Comparison of ENCODE assay signal across 27 mouse cellular contexts in genomic region chr8:18115333-18116044, GRCm38 (mm10).
DNase-seq lines count a peak whose midpoint lies in the region; ATAC-seq lines count a peak whose summit lies in the region.
"Had no signal": no experiment of that assay in that cellular context is flagged by ENCODE, and none has a peak within 500 bp of the region (broad histone marks: within the 10 kb centered on the region; RNA-seq: fewer than 3 reads in every experiment).

No protein-coding gene starts in this region.

- H3K27ac ChIP-seq in heart, embryonic 10.5 days = no peak overlapping the region
- H3K27ac ChIP-seq in heart, embryonic 12.5 days (ENCODE audit: poor library complexity, severe bottlenecking) = no peak overlapping the region; the same call in 1 of the 2 replicates
- H3K27ac ChIP-seq in heart, embryonic 14.5 days (replicated peaks in 1 of 2; ENCODE audit: control insufficient read depth in 1 of 2, insufficient read depth in 1 of 2, low read depth in 2 of 2, low read length in 2 of 2) = peak overlapping the region in 1 of 2 experiments; percentile 0; a peak in 1 of 4 replicates
- H3K27ac ChIP-seq in heart, embryonic 16.5 days (ENCODE audit: low read length) = no peak overlapping the region
- H3K27ac ChIP-seq: embryonic facial prominence, embryonic 13.5 days; embryonic facial prominence, embryonic 15.5 days; forebrain, embryonic 10.5 days; forebrain, embryonic 12.5 days had no signal

- no peaks in the 10 kb centered on the region for H3K4me1 ChIP-seq in heart, embryonic 10.5 days
- 0 out of 2 replicates have a peak, but pooled peaks cover 5% of the 10 kb centered on the region for H3K4me1 ChIP-seq in heart, embryonic 12.5 days (replicated peaks)
- H3K4me1 ChIP-seq in heart, embryonic 14.5 days (ENCODE audit: control insufficient read depth in 2 of 2, insufficient read depth in 2 of 2, low read length in 2 of 2) = no peaks in the 10 kb centered on the region
- H3K4me1 ChIP-seq in heart, embryonic 16.5 days (ENCODE audit: control insufficient read depth, insufficient read depth, low read length) = no peaks in the 10 kb centered on the region
- H3K4me1 ChIP-seq: embryonic facial prominence, embryonic 13.5 days; embryonic facial prominence, embryonic 15.5 days; forebrain, embryonic 10.5 days; forebrain, embryonic 12.5 days had no signal

- intact Hi-C loops in heart, postnatal 25 days (cut with DNase I) = no loop called here

- H3K4me3 ChIP-seq in heart, embryonic 10.5 days = no peak overlapping the region
- no peak overlapping the region for H3K4me3 ChIP-seq in heart, embryonic 12.5 days
- no peak overlapping the region for H3K4me3 ChIP-seq in heart, embryonic 14.5 days (ENCODE audit: control insufficient read depth in 1 of 2, insufficient read depth in 1 of 2, low read depth in 1 of 2, low read length in 2 of 2)
- H3K4me3 ChIP-seq in heart, embryonic 16.5 days (ENCODE audit: low read length) = no peak overlapping the region
- H3K4me3 ChIP-seq: embryonic facial prominence, embryonic 13.5 days; embryonic facial prominence, embryonic 15.5 days; erythroblast, embryonic 14.5 days; forebrain, embryonic 10.5 days; forebrain, embryonic 12.5 days had no signal

- WGBS in heart, embryonic 10.5 days = 27% methylated on average over 5 of the region's 5 CpGs
- WGBS in heart, embryonic 12.5 days = 28% methylated on average over 5 of the region's 5 CpGs
- WGBS in heart, embryonic 14.5 days = 26% methylated on average over 5 of the region's 5 CpGs
- WGBS in heart, embryonic 16.5 days = 32% methylated on average over 5 of the region's 5 CpGs

- DNase-seq in heart, embryonic 10.5 days (ENCODE audit: low spot score) = peak; percentile 77
- DNase-seq in heart, adult 18-20 months = no peak
- DNase-seq in heart, postnatal 25 days (ENCODE audit: low spot score) = no peak
- no peak for DNase-seq in heart, postnatal 4 days
- DNase-seq in heart, adult 9 months (ENCODE audit: low spot score in 2 of 2) = no peak
- DNase-seq: adrenal gland, adult 2 months; adrenal gland, postnatal 10 days; adrenal gland, postnatal 25 days; B cell, adult 2 months; cerebellum, adult 11 months; cerebellum, adult 18-20 months; cerebellum, adult 8-10 months; cerebellum, adult 9-11 months; cerebellum, postnatal 36 days; embryo, embryonic 11 days had no signal

- no peaks in the 10 kb centered on the region for H3K27me3 ChIP-seq in heart, embryonic 10.5 days (ENCODE audit: insufficient read depth, poor library complexity, severe bottlenecking)
- H3K27me3 ChIP-seq in heart, embryonic 12.5 days (replicated peaks) = no peaks in the 10 kb centered on the region
- H3K27me3 ChIP-seq in heart, embryonic 14.5 days (ENCODE audit: control insufficient read depth, insufficient read depth, low read length) = no peaks in the 10 kb centered on the region
- H3K27me3 ChIP-seq in heart, embryonic 16.5 days (ENCODE audit: control insufficient read depth, insufficient read depth, low read length) = no peaks in the 10 kb centered on the region
- H3K27me3 ChIP-seq: CH12.LX; embryonic facial prominence, embryonic 13.5 days; embryonic facial prominence, embryonic 15.5 days; forebrain, embryonic 12.5 days had no signal

- H3K9ac ChIP-seq in heart, embryonic 12.5 days = no peak overlapping the region
- no peak overlapping the region for H3K9ac ChIP-seq in heart, embryonic 14.5 days (ENCODE audit: low read length)
- H3K9ac ChIP-seq in heart, embryonic 16.5 days (ENCODE audit: low read length) = no peak overlapping the region
- H3K9ac ChIP-seq: embryonic facial prominence, embryonic 13.5 days; embryonic facial prominence, embryonic 15.5 days; forebrain, embryonic 12.5 days had no signal

- no peaks in the 10 kb centered on the region for H3K9me3 ChIP-seq in heart, embryonic 10.5 days
- H3K9me3 ChIP-seq in heart, embryonic 12.5 days (replicated peaks) = no peaks in the 10 kb centered on the region
- no peaks in the 10 kb centered on the region for H3K9me3 ChIP-seq in heart, embryonic 14.5 days (ENCODE audit: control insufficient read depth, low read length)
- no peaks in the 10 kb centered on the region for H3K9me3 ChIP-seq in heart, embryonic 16.5 days (replicated peaks; ENCODE audit: control insufficient read depth, low read length)
- H3K9me3 ChIP-seq: embryonic facial prominence, embryonic 13.5 days; embryonic facial prominence, embryonic 15.5 days; forebrain, embryonic 10.5 days; forebrain, embryonic 12.5 days; G1E had no signal

- peak; percentile 42; the same call in 1 of the 2 replicates for ATAC-seq in heart, embryonic 12.5 days (ENCODE audit: insufficient number of reproducible peaks, low FRiP score)
- ATAC-seq in heart, embryonic 14.5 days (ENCODE audit: insufficient number of reproducible peaks, insufficient read depth, low FRiP score, low read depth) = peak; percentile 56; the same call in 1 of the 2 replicates
- peak; percentile 67 for ATAC-seq in heart, embryonic 16.5 days (replicated peaks; ENCODE audit: extremely low read depth, insufficient read depth, low FRiP score)
- ATAC-seq: CD4-positive, CD25-positive, alpha-beta regulatory T cell, adult 4 months; forebrain, embryonic 14.5 days had no signal

- H3K36me3 ChIP-seq in heart, embryonic 10.5 days = no peaks in the 10 kb centered on the region
- H3K36me3 ChIP-seq in heart, embryonic 12.5 days = no peaks in the 10 kb centered on the region
- H3K36me3 ChIP-seq in heart, embryonic 14.5 days (ENCODE audit: control insufficient read depth, insufficient read depth, low read length) = no peaks in the 10 kb centered on the region
- no peaks in the 10 kb centered on the region for H3K36me3 ChIP-seq in heart, embryonic 16.5 days (ENCODE audit: control insufficient read depth, insufficient read depth)
- H3K36me3 ChIP-seq: embryonic facial prominence, embryonic 13.5 days; embryonic facial prominence, embryonic 15.5 days; forebrain, embryonic 10.5 days; forebrain, embryonic 12.5 days; G1E had no signal

- no peak overlapping the region for H3K4me2 ChIP-seq in heart, embryonic 12.5 days
- no peak overlapping the region for H3K4me2 ChIP-seq in heart, embryonic 14.5 days (ENCODE audit: low read length)
- H3K4me2 ChIP-seq in heart, embryonic 16.5 days (ENCODE audit: low read depth, low read length) = no peak overlapping the region
- H3K4me2 ChIP-seq: embryonic facial prominence, embryonic 13.5 days; embryonic facial prominence, embryonic 15.5 days; forebrain, embryonic 12.5 days had no signal
